Mouse (Mus musculus) kidney, adult 18-20 months (tissue): ENCODE results near the gene Ak2.

Experiments used
- DNase-seq: peaks from one replicate; pipeline ENCODE4 v3.0.0; 2021

The Ak2 gene

DNA sequence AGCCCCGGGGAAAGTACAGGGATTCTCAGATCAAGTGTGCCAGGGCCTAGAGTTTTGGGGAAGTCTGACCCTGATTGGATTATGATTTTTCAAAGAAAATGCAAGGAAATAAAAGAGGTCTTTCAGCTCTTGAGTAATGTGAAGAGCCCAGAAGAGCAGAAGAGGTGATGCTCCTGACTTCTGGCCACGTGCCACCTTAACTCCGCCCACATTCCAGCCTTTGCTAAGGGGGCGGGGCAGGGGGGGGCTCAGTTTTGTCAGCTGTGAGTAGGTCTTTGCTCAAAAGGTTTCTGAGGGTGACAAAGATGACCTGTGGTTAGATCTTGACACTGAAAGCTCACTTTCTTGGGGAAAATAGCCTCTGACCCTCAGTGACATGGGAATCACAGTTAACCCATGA is 24.6 kb downstream of the Ak2 start:
- DNase-seq = no peak

DNA sequence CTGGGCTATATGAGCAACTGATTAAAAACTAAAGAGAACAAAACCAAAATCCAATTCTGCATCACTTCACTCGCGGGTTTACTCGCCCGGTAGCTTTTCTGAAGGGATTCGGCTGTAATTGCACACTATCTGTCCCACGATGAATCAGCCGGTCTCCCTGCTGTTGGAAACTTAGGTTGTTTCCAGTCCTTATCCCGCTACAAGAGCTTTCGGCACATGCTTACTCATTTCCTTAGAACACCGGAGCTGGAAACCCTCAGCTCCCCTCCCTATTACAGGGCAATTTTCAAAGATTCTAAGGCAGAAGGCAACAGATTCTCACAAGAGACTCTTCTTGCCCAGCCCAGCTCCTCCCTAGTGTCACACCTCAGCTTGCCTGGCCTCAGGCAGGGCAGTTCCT is 25.4 kb downstream of the Ak2 start:
- DNase-seq = no peak

DNA sequence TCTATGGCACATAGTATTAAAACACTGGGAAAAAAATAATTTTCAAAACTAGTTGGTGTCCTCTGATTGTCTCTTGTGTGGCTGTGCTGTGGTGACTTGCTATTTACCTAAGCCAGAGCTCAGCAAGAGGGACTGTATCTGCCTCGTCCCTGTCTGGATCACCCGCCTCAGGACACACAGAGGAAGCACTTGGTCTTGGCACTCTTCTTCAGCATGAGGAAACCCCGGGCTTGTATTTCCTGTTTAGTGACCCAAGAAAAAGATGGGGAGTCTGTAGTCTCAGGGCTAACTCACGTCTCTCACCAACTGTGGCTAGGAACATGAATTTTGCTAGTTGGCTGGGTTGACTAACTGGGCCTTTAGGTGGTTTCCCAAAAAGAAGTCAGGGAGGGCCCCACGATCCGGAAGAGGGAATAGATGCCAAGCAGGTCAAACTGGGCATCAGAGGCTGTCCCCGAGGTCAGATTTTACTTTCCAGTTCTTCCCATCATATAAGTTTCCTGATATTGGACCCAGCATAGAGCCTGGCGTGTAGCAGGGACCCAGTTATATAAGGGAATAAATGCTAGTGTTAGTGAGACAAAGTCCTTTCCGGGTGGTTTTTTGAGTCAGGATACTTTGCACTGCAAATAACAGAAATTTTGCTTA is 27.2 kb downstream of the Ak2 start:
- DNase-seq = no peak

DNA sequence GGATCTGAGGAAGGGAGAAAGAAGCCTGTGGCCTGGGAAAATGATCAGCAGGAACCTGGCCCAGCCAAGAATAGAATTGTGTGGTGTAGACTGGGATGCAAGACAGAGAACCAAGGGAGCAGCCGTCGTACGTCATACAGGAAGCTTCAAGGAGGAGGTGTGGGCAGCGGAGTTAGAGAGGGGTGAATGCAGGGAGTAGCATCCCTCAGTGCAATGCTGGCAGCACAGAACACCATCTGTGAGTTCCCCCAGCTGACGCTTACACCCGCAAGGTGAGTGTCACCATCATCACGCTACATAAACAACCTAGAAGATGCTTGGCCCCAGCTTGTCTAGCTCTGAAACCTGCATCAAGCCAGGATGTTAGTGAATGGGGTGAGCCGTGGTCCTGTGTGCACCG is 28.0 kb downstream of the Ak2 start:
- DNase-seq = no peak

DNA sequence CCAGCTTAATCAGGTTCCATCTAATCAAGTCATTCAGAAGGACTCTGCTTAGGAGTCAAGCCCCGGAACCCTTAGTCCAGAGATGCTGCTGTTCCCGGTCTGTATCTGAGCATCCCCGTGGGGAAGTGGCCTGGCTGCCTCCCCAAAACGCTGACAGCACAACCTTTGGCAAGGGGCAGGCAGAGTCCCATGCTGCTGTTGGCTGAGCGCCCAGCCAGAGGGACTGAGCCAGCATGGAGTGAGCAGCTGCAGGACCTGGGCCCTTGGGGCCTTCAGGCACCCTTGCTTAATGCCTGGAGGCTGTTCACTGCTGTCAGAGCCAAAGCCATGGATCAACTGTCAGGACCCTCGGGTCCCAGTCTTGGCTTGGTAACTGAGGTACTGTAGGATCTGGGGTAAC is 28.7 kb downstream of the Ak2 start:
- peak; percentile 87 for DNase-seq

DNA sequence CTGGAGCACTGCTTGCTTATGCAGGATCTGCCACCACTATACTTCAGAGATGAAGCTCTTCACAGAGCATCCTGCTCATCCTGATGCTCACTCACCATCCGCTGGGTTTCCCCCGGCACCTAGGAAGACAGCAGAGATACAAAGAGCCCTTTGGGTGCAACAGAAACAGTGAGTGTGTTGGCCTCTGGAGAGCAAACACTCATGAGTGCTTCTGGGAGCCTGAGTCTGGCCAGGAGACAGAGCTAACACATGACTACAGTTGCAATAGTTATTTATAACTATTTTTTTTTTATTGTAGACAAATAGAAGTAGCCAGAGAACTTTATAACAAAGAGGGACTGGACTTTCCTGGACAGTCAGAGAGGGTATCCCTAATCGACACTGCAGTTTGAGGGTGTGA is 29.7 kb downstream of the Ak2 start:
- DNase-seq = no peak

DNA sequence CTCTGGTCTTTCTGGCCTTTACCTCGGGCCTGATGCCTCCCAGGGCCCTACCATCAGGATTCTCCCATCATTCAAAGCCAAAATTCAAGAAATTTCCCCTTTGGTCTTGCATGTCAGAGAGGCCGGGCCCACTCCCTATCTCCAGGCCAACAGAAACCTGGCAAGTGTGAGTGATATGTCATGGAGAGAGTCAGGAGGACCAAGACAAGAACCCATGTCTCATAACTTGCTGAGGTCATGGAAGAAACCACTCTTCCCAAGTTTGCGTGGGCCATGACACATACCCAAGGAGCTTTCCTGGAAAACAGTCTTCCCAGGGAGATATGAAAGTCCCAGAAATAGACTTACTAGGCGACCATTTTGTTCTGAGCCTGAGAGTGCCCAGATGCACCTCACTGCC is 30.1 kb downstream of the Ak2 start:
- no peak for DNase-seq

DNA sequence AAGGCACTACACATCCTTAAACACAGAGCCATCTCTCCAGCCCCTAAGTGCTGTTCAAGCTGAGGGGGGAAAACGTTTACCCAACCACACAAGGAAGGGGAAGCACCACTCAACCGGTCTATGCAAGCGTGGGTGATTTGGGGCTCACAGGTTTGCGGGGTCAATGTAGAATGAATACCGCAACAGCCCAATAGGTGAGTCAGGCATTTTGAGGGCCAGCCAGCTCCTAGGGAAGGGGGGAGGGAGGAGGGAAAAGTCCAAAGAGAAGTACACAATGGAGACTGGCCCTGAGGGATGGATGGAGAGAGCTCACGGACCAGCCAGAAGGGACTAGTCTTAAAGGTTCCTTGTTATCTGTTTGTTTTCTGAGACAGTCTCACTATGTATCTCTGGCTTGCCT is 32.1 kb downstream of the Ak2 start:
- no peak for DNase-seq

DNA sequence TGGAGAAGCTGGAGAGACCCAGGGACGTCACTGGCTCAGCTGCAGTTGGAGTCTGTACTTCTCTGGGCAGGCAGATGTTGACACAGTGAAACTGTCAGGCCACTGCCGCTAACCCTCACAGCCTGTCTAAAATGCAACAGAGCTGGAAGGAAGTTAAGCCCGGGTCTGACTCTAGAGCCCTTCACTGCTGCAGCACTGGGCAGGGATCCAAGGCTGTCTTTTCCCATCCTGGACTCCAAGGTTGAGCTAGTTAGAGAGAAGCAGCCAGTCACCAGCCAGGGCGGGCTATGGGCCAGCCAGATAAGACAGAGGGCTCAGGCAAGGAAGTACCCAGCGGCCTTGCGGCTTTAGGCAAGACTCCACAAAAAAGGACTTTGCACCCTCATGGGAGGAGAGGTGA is 33.0 kb downstream of the Ak2 start:
- DNase-seq = peak; percentile 79

DNA sequence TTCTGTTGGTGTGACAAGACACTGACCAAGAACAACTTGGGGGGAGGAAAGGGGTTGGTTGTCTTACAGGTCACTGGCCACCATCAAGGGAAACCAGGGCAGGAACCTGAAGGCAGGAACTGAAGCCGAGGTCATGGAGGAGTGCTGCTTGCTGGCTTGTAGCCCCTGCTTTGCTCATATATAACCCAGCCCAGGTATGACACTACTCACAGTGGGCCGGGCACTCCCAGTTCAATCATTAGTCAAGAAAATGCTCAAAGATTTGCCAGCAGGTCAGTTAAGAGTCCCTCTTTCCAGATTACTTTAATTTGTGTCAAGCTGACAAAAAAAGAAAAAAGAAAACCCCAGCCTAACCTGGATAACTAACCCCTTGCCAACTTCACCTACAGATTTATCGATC is 33.9 kb downstream of the Ak2 start:
- DNase-seq = no peak

DNA sequence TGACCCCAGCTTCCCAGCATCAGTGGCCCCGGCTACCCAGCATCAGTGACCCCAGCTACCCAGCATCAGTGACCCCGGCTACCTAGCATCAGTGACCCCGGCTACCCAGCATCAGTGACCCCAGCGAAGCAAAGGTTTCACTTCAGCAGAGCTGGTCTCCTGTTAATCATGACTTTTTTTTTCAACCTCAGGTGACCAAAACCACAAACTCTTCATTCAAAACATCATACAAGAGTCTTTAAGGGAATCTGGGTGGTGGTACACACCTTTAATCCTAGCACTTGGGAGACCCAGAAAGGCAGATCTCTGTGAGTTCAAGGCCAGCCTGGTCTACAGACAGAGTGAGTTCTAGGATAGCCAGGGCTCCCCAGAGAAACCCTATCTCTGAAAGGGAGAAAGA is 39.0 kb downstream of the Ak2 start:
- DNase-seq = no peak

DNA sequence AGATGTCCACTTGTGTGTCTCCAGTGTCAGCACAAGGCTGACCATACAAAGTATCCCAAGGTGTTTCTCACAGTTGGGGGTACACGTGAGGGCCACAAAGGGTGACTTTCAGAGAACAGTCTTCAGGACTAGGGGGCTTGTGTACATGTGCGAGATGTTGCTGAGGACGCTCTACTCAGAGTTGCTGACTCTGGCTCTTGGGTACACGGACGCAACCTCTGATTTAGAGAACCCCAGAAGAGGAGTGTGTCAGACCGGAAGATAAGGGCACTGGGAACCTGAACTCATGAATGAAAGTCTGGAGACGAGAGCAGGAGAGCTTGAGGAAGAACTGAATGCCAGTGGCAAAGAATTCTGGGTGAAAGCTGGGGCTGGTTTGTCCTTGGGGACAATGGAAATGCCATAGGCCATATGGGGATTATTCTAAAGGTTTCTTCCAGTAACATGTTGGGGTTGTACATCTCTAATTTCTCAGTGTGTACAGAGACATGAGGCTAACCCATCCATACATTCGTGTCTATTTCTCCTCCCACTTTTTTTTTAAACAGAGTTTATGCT is 39.7 kb downstream of the Ak2 start:
- no peak for DNase-seq

DNA sequence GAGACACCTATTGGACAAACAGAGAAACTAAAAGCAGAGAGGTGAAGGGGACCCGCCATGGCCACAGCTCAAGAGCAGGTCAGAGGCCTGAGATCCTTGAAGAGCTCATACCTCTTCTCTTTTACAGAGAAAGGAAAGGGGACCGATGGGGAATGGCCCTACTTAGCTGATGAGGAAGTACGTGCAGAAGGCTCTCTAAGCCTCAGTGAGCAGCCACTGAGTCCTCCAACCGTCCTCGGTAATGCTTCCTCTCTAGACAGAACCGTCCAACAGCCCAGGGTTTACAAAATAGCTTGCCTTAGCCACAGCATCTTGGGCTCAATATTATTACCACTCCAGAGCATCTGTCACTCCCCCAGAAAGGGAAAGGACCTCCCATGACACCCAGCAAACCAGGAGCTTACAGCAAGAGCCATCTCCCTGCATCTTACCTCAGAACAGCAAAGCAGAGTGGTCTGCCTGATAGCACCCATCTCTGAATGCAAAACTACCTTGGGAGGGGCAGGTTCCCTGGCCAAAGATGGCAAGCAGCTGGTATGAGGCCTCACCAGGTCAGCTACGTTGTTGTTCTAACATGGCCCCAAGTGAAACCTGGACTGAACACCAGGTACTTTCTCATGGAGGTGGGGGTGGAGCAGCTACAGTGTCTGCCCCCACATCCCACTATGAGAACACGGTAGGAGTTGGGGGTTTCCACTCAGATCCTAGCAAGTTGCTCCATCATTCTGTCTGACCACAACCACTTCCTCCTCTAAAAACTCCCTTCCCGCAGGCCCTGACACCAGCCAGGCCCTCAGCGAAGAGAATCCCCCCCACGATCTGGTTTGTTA is 40.6 kb downstream of the Ak2 start:
- no peak for DNase-seq

DNA sequence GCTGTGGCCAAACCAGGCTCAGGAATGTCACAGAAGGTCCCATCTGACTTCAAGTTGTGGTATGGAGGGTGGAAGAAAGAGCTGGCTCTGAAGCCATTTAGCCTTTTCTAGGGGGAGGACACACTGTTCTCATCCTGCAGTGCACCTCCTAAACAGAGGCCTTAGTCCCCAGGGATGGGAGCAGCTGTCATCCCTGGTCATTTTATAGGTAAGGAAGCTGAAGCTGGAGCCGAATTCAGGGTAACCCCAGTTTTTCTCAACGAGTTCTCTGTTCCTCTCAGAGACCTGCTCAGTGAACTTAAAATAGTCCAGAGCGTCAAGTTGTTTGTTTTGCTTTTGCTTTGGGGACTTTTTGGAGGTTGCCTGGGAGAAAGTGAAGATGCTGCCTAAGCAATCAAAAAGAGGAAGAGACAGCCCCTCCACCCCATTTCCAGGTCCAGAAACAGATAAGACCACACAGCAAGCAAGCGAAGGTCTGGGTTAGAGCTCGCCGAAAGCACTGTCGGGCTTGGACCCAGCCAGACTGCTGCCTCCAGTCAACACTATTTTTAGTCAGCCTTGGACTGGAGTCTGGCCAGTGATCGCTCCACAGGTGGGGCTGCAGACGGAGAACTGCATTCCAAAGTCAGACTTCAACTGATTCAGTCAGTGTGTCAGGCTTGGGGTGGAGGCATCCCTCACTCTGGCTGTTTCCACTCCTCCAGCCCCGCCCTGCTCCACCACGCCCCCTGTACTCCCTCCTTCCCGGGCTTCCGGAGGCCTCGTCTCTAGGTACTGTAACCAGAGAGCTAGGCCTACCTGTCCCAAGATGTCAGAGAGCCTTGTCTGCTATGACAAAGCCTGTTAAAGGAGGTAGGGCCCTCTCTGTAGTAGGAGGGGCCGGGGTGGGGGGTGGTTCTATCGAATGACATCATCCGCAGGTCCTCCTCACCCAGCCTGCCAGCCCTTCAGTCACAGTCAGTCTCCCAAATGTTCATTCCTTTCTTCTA is 41.5 kb downstream of the Ak2 start:
- DNase-seq = peak; percentile 81

DNA sequence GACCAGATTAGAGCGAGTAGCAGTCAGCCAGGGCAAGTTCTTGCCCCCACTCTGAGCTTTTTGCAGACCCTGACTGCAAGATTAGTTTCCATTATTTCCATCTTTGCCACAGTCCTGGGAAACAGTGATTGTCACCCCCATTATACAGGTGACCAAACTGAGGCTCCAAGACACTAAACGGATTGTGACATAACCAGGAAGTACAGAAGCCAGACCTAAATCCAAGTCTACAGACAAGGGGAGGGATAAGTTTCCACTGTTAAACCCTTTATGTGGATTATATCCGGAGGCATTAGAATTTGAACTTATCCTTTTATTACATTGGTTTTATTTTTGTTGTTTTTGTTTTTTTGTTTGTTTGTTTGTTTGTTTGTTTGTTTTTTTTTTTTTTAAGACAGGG is 42.5 kb downstream of the Ak2 start:
- no peak for DNase-seq

DNA sequence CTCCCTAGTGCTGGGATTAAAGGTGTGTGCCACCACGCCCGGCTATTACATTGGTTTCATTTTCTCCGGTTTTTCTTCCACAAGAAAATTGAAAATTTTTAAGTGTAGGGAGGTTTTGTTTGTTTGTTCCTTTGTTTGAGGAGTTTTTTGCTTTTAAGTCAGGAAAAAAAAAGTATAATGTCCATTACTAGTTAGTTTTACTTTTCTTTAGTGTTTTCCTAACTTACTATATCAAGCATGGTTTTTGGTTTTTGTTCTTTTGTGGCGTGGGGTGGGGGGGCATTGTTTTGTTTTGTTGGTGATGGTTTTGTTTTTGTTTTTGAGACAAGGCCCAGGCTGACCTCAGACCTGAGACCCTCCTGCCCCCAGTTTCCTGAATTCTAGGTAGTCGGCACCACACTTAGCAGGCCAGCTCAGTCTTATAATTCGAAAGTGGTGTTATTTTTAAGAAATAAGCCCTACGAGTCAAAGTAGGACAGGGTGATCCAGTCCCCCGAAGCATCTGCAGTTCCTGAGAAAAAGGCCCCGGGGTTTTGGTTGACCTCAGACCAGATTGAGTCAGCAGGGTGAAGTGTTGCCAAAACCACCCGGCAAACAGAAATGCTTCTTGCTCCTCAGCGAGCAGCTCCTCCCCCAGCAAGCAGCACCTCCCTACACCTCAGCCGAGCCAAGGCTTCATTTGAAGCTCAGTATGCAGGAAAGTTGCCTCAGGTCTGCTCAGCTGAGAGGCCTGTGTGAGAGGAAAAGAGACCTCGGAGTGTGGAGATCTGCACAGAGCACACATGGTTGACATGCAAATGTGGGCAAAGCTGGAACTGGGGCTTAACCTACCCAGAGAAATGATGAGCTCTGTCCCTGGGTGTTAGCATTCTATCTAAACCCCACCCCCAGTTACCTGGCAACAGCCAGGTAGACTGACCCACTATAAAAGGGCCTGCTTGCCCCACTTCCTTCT is 43.2 kb downstream of the Ak2 start:
- peak; percentile 77 for DNase-seq

DNA sequence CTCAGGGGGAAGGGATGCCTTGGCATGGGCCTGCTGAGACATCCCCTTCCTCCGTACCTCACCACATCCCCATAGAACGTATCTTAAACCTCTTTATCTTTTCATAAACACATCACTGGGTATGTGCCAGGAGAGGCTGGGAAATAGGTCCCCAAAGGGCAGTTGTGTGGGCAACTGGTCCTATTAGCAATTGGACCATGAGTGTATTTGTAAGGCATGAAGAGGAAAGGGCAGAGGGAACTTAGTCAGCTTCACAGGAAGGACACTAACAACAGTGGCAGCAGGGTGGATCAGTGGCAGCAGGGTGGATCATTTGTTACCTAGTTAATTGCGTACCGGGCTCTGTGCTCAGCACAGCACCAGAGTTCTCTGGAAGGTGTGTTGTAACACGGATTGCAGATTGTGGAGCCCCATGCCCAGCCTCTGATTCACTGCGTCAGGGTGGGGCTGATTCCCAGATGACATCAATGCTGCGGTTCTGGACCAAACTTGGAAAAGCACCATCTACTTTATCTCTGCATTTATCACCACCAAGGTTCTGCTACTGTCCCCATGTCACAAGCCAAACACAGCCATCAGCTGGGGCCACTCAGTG is 44.2 kb downstream of the Ak2 start:
- DNase-seq = no peak

DNA sequence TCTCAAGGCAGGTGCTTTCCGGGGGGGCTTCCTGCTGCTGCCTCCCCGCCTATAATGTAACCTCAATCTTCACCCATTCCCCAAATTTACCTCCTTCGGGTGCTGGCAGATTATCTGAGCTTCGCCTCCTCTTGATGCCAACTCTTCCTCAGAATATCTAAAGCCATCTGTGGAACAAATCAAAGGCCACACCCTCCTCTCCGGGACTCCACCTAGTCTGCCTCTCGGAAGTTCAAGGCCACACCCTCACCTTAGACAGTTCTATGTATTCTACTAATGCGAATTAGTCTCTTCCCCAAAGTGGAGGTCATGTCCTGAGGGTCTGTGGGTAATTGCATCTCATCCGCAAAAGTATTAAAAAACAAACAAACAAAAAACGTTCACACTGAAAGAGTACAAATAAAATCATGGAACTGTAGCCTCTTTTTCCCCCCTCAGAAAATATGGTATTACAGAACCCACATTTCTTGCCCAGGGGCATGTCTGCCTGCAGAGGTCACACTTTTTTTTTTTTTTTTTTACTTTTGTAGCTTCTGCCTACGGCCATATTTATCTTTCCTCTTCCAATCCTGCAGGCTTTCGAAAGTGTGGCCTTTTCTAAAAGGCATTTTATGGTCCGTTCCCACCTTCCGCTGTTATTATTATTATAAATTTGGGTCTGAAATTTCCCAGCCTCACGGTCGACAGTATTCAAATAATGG is 56.1 kb downstream of the Ak2 start:
- no peak for DNase-seq

DNA sequence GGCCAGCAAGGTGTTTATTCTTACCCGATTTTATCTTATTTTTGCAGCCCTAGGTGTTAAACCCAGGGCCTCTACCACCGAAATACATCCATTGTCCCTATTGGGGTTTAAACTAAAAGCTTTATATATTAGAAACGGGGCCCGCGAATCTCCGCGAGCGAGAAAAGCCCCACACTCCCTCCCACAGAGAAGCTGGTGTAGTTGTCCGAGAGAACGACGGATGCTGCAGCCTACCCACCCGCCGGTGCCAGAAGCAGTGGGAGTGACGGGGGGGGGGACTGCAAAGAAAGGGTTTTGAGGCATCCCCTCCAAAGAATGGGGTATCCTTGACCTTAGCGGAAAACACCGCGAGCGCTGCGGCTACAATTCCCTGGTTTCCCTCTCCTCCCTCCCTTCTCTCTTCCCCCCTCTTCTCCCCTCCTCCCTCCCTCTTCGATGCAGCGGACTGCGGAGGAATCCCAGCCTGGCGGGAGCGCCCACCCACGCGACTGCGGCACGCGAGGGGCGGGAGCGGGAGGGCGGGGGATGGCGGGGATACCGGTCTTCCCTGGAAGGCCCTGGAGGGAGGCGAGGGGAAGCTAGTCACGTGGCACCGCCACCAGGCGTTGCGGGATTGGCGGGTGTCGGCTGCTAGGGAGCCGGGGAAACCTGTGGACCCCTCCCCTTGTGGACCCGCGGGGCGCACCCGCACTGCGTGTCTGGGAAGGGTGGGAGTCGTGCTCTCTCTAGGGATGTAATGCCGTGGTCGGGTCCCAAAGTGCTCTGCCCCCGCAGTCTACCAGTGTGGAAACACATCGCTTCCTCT is 56.9 kb downstream of the Ak2 start:
- peak; percentile 55 for DNase-seq
